Mouse (Mus musculus) midbrain, embryonic 14.5 days (tissue): ENCODE measurements at regions not wholly inside any gene's neighbourhood (a gene's known extent, or its start where the extent isn't known, plus 50 kb on each side); places are given as distances from the start of the nearest gene placed in this dataset.
"Not testable (repeated sequence)": the region's sequence is repeated elsewhere in the genome, so short reads cannot be mapped to it uniquely, and the experiment has no call there.

Experiments used
- ATAC-seq: fragments of 200-750 bp; cut with Nextera tagmentation; 2 replicates; pipeline ENCODE4 v1.8.0; 2017; ENCODE audit warnings: moderate number of reproducible peaks, moderate library complexity; ENCODE audit not compliant: low FRiP score, low TSS enrichment
- DNase-seq: peaks from one replicate; pipeline ENCODE4 v3.0.0-alpha.2; 2015
- H3K27ac ChIP-seq: fragments of 300-500 bp; sonication (generic); replicated peaks from 2 replicates; pipeline ENCODE4 v1.5.1; 2014; ENCODE audit warnings: mild to moderate bottlenecking, low read depth, low read length, moderate library complexity
- H3K27me3 ChIP-seq: fragments of 300-500 bp; sonication (generic); 2 replicates; pipeline ENCODE4 v1.6.1; 2014; ENCODE audit warnings: low read length, control low read depth, mixed read lengths; ENCODE audit not compliant: control insufficient read depth, insufficient read depth
- H3K36me3 ChIP-seq: fragments of 300-500 bp; sonication (generic); 2 replicates; pipeline ENCODE4 v1.6.1; 2014; ENCODE audit warnings: low read length, control low read depth; ENCODE audit not compliant: control insufficient read depth, insufficient read depth
- H3K4me1 ChIP-seq: fragments of 300-500 bp; sonication (generic); 2 replicates; pipeline ENCODE4 v1.6.1; 2014; ENCODE audit warnings: mild to moderate bottlenecking, antibody characterized with exemption, low read length, control low read depth; ENCODE audit not compliant: control insufficient read depth, insufficient read depth
- H3K4me2 ChIP-seq: fragments of 300-500 bp; sonication (generic); 2 replicates; pipeline ENCODE4 v1.6.1; 2014; ENCODE audit warnings: mild to moderate bottlenecking, low read length, moderate library complexity
- H3K4me3 ChIP-seq: fragments of 300-500 bp; sonication (generic); replicated peaks from 2 replicates; pipeline ENCODE4 v1.5.1; 2014; ENCODE audit warnings: low read depth, low read length
- H3K9ac ChIP-seq: fragments of 300-500 bp; sonication (generic); replicated peaks from 2 replicates; pipeline ENCODE4 v1.6.1; 2014; ENCODE audit warnings: mild to moderate bottlenecking, low read length, moderate library complexity
- H3K9me3 ChIP-seq: fragments of 300-500 bp; sonication (generic); 2 replicates; pipeline ENCODE4 v1.6.1; 2016; ENCODE audit warnings: low read length, control low read depth, mixed read lengths; ENCODE audit not compliant: control insufficient read depth
- WGBS: fragments of 180-500 bp; shearing (Covaris S2); extraction: QIAGEN DNeasy Blood & Tissue Kit; methylation state at CpG from one replicate; pipeline ENCODE4 v1.1.7; 2014; 5-methylcytosine and 5-hydroxymethylcytosine counted together

GRCm38 (mm10) chr6:16365450-16365849 lies 532.8 kb downstream of the Tfec start:
- Histone ChIP-seq H3K4me1 (no peaks in the 10 kb centered on the region), H3K36me3 (no peaks in the 10 kb centered on the region), H3K27ac (no peak overlapping the region), H3K9ac (no peak overlapping the region), H3K4me2 (no peak overlapping the region), H3K9me3 (no peaks in the 10 kb centered on the region), H3K27me3 (no peaks in the 10 kb centered on the region), H3K4me3 (no peak overlapping the region)
- DNase-seq = no peak
- WGBS = 64% methylated on average over 1 of the region's 1 CpGs
- ATAC-seq = no peak

- Histone ChIP-seq H3K27ac (no peak overlapping the region), H3K4me2 (no peak overlapping the region), H3K36me3 (no peaks in the 10 kb centered on the region), H3K4me1 (no peaks in the 10 kb centered on the region), H3K9me3 (no peaks in the 10 kb centered on the region), H3K4me3 (no peak overlapping the region), H3K27me3 (no peaks in the 10 kb centered on the region), H3K9ac (no peak overlapping the region)
- WGBS = 65% methylated on average over 4 of the region's 4 CpGs
- ATAC-seq (no peak), DNase-seq (no peak)
These were observed 536.2 kb downstream of the Tfec start for GRCm38 (mm10) chr6:16362057-16362456.

GRCm38 (mm10) chr6:16359881-16360711 lies 538.1 kb downstream of the Tfec start:
- WGBS = 40% methylated on average over 12 of the region's 25 CpGs
- DNase-seq = peak; percentile 35
- peak overlapping the region; percentile 23 for H3K4me3 ChIP-seq

GRCm38 (mm10) chr6:16359464-16359863 lies 538.8 kb downstream of the Tfec start:
- DNase-seq = no peak
- no peaks in the 10 kb centered on the region for H3K36me3 ChIP-seq
- H3K27ac ChIP-seq = no peak overlapping the region
- peak overlapping the region; percentile 44 for H3K4me2 ChIP-seq
- 0 out of 2 replicates have a peak, but pooled peaks have one; percentile 48 for ATAC-seq
- no peaks in the 10 kb centered on the region for H3K9me3 ChIP-seq
- WGBS = 72% methylated on average over 7 of the region's 7 CpGs
- no peaks in the 10 kb centered on the region for H3K27me3 ChIP-seq
- peak overlapping the region; percentile 23 for H3K4me3 ChIP-seq
- H3K9ac ChIP-seq = no peak overlapping the region
- no peaks in the 10 kb centered on the region for H3K4me1 ChIP-seq

More at GRCm38 (mm10) chr6:16359881-16360711, 538.1 kb downstream of the Tfec start:
- H3K4me2 ChIP-seq, H3K36me3 ChIP-seq, H3K4me1 ChIP-seq, H3K27ac ChIP-seq, H3K9me3 ChIP-seq, H3K27me3 ChIP-seq, H3K9ac ChIP-seq: not testable (repeated sequence)
- ATAC-seq = peak; percentile 77

GRCm38 (mm10) chr6:16333638-16334037 lies 564.6 kb downstream of the Tfec start:
- Histone ChIP-seq H3K4me2 (no peak overlapping the region), H3K9me3 (no peaks in the 10 kb centered on the region), H3K9ac (no peak overlapping the region), H3K27ac (no peak overlapping the region), H3K4me1 (no peaks in the 10 kb centered on the region), H3K27me3 (no peaks in the 10 kb centered on the region), H3K36me3 (no peaks in the 10 kb centered on the region), H3K4me3 (no peak overlapping the region)
- peak; percentile 32 for DNase-seq
- WGBS = 44% methylated on average over 8 of the region's 8 CpGs
- no peak for ATAC-seq

GRCm38 (mm10) chr6:16314305-16315010 lies 583.8 kb downstream of the Tfec start:
- DNase-seq = peak; percentile 65
- H3K36me3 ChIP-seq = no peaks in the 10 kb centered on the region
- H3K27me3 ChIP-seq = no peaks in the 10 kb centered on the region
- 87% methylated on average over 15 of the region's 15 CpGs for WGBS
- H3K9ac ChIP-seq = no peak overlapping the region
- no peak overlapping the region for H3K4me2 ChIP-seq
- peak overlapping the region; percentile 32; the same call in 1 of the 2 replicates for H3K27ac ChIP-seq
- H3K4me3 ChIP-seq = no peak overlapping the region
- no peaks in the 10 kb centered on the region for H3K9me3 ChIP-seq
- H3K4me1 ChIP-seq = peaks cover 21% of the 10 kb centered on the region
- ATAC-seq = no peak

- Histone ChIP-seq H3K4me2 (no peak overlapping the region), H3K27me3 (no peaks in the 10 kb centered on the region), H3K27ac (no peak overlapping the region), H3K4me1 (peaks cover 20% of the 10 kb centered on the region), H3K9ac (no peak overlapping the region), H3K4me3 (no peak overlapping the region), H3K36me3 (no peaks in the 10 kb centered on the region), H3K9me3 (no peaks in the 10 kb centered on the region)
- ATAC-seq (no peak), DNase-seq (no peak)
- 41% methylated on average over 1 of the region's 1 CpGs for WGBS
These were observed 585.3 kb downstream of the Tfec start for GRCm38 (mm10) chr6:16312915-16313314.

GRCm38 (mm10) chr6:16283328-16284072 lies 563.0 kb downstream of the Mdfic start:
- 44% methylated on average over 8 of the region's 8 CpGs for WGBS
- DNase-seq = no peak
- H3K4me3 ChIP-seq = no peak overlapping the region
- no peaks in the 10 kb centered on the region for H3K27me3 ChIP-seq
- H3K36me3 ChIP-seq = no peaks in the 10 kb centered on the region
- H3K4me2 ChIP-seq = no peak overlapping the region
- no peaks in the 10 kb centered on the region for H3K4me1 ChIP-seq
- ATAC-seq = no peak
- no peak overlapping the region for H3K9ac ChIP-seq
- H3K27ac ChIP-seq = no peak overlapping the region
- no peaks in the 10 kb centered on the region for H3K9me3 ChIP-seq
